In genomic region chr3:14772473-14772872, GRCm38 (mm10) we compare ENCODE assay signal across 10 mouse cellular contexts. TPM values are rescaled to one million over a fixed set of nuclear protein-coding genes. Genes with fewer than 3 reads are reported as not detected.
"Had no signal": no experiment of that assay in that cellular context is flagged by ENCODE, and none has a peak within 500 bp of the region (broad histone marks: within the 10 kb centered on the region; RNA-seq: fewer than 3 reads in every experiment).

No protein-coding gene starts in this region.

RNA-seq across cellular contexts. Expression of gene Car1, which starts 35.7 kb away (rescaled TPM):
- total RNA-seq: gastrocnemius, postnatal 14 days; heart, adult 18-20 months; heart, adult 2 months; heart, adult 8-10 months had no signal
- polyA plus RNA-seq: forebrain, embryonic 12.5 days; forebrain, embryonic 13.5 days; forebrain, embryonic 14.5 days; forebrain, embryonic 15.5 days; forebrain, embryonic 16.5 days; frontal cortex, adult 2 months had no signal
